25 mouse cellular contexts compared by ENCODE assay signal in genomic region chr15:9661215-9661614, GRCm38 (mm10).
"Had no signal": no experiment of that assay in that cellular context is flagged by ENCODE, and none has a peak within 500 bp of the region (broad histone marks: within the 10 kb centered on the region; RNA-seq: fewer than 3 reads in every experiment).

No protein-coding gene starts in this region.

- H3K27me3 ChIP-seq: heart, embryonic 13.5 days; heart, embryonic 15.5 days; hindbrain, embryonic 12.5 days; intestine, embryonic 15.5 days; kidney, embryonic 15.5 days; limb, embryonic 13.5 days; limb, embryonic 15.5 days; liver, embryonic 12.5 days had no signal

- H3K27ac ChIP-seq: heart, adult 2 months; heart, embryonic 13.5 days; heart, embryonic 15.5 days; hindbrain, embryonic 10.5 days; hindbrain, embryonic 12.5 days; hindbrain, embryonic 14.5 days; intestine, embryonic 15.5 days; kidney, embryonic 15.5 days; kidney, postnatal 0 days; limb, embryonic 13.5 days; limb, embryonic 15.5 days; liver, embryonic 12.5 days; liver, embryonic 14.5 days had no signal

- H3K9me3 ChIP-seq: heart, embryonic 13.5 days; heart, embryonic 15.5 days; hindbrain, embryonic 10.5 days; hindbrain, embryonic 12.5 days; intestine, embryonic 15.5 days; kidney, embryonic 15.5 days; limb, embryonic 13.5 days; limb, embryonic 15.5 days; liver, embryonic 12.5 days had no signal

- H3K4me3 ChIP-seq: heart, adult 2 months; heart, embryonic 13.5 days; heart, embryonic 15.5 days; hindbrain, embryonic 10.5 days; hindbrain, embryonic 12.5 days; intestine, embryonic 15.5 days; kidney, embryonic 15.5 days; limb, embryonic 13.5 days; limb, embryonic 15.5 days; liver, embryonic 12.5 days had no signal

- H3K36me3 ChIP-seq: heart, embryonic 13.5 days; heart, embryonic 15.5 days; hindbrain, embryonic 10.5 days; hindbrain, embryonic 12.5 days; intestine, embryonic 15.5 days; kidney, embryonic 15.5 days; limb, embryonic 13.5 days; limb, embryonic 15.5 days; liver, embryonic 12.5 days had no signal

- DNase-seq: gastrocnemius, postnatal 14 days; gastrocnemius, postnatal 36 days; heart, adult 11 months; heart, adult 2 months; heart, postnatal 14 days; heart, postnatal 4 days; kidney, adult 18-20 months; kidney, adult 9 months; kidney, postnatal 14 days; kidney, postnatal 36 days; layer of hippocampus, adult 9-11 months; layer of hippocampus, postnatal 36 days; left cerebral cortex, postnatal 4 days had no signal

- H3K4me1 ChIP-seq: heart, embryonic 13.5 days; heart, embryonic 15.5 days; hindbrain, embryonic 10.5 days; hindbrain, embryonic 12.5 days; intestine, embryonic 15.5 days; kidney, embryonic 15.5 days; limb, embryonic 13.5 days; limb, embryonic 15.5 days; liver, embryonic 12.5 days had no signal
